Mouse (Mus musculus): ENCODE data around the gene Med20. TPM values are rescaled to one million over a fixed set of nuclear protein-coding genes. Genes with fewer than 3 reads are reported as not detected.

Med20 gene
- 10 to 100 TPM; 16.0 to 16.2 TPM for total RNA-seq (2021)
- long read RNA-seq, experiment 1, transcript Med20-201 (4 exons, 2,054 nt), result major isoform, 19 of 22 reads
- long read RNA-seq, experiment 1, partial matches to known transcripts, result 2 of 22 reads
- long read RNA-seq, experiment 1, other reads (novel, unspliced or antisense), result 1 of 22 reads
- long read RNA-seq, experiment 2, transcript Med20-201 (4 exons, 2,054 nt), result major isoform, 26 of 28 reads
- long read RNA-seq, experiment 2, partial matches to known transcripts, result 0 of 28 reads
- long read RNA-seq, experiment 2, other reads (novel, unspliced or antisense), result 2 of 28 reads

DNA sequence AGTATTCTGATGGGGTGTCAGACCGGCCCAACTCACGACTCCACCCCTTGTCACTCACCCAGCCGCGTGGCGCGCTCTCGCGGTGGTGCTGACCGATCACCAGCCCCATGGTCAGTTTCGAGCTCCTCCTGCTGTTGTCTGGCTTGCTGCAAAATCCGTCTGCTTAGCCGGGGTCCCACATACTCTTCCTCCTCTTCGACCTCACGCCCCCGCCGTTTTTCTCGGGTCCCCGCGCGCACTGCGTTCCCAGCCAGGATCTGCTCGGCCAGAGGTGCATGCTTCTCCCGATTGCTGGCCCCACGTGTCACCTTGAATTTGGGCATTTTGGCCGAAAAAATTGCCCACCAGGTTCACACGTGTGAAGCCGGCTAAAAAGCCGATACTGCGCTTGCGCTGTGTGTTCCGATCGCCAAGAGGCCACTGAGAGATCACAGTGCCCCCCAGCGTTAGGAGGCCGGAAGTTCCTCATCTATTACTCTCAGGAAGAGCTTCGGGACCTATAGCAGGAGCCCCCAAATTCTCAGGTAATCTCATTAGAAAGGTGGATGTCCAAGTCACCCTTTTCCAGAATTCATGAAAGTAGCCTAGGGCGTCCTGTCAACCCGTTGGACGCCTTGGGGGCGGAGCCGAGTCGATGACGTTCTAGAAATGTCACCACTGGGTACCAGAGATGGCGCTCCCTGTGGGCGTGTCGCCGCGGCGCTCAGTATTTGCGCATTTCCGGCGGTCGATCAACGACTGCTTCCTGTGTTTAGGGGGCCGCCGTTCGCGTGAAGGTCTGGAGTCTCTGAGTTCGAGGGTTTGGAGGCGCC is at the start of gene Med20, which contains the start of the genes Bysl and Gm20517:
Med20 (plus strand) TSS at position 734 of the 812 bp plus-strand sequence.
Bysl (minus strand) TSS at position 644 of the 812 bp plus-strand sequence.
Gm20517 (plus strand) TSS at position 741 of the 812 bp plus-strand sequence.
- DNase-seq, result peak; percentile 94

DNA sequence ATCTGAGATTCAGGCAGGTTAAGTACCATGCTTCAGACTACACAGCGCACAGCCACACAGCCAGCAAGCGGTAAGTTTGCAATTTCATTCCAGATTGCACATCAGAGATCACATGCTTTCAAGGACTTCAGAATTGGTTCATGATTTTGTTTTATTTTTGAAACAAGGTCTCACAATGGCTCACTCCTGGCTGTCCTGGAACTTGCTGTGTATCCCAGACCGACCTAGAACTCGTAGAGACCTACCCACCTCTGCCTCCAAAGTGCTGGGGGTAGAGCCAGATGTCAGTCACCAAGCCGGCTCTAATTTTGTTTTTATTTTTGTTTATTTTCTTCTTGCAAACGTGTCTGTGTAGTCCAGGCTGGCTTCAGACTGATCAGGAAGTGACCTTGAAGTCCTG is 48.5 kb upstream of the Med20 start:
- DNase-seq, result no peak

DNA sequence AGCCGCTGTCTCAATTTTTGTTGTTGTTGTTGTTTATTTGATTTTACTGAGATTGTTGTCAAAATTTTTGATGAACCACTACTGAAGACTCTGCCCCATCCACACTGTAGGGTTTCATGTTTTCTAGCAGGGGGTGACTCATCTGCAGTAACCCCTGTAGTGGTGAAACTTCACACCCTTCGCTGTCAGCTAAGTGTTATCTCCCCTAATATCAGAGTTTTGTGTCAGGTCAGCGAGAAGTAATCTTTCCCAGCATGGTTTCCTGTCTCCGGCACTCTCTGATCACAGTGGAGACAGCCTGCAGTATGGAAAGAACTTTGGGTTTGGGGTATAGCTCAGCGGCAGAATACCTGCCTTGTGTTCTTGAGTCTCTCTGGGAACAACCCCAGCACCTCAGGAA is 46.8 kb upstream of the Med20 start:
- no peak for DNase-seq

DNA sequence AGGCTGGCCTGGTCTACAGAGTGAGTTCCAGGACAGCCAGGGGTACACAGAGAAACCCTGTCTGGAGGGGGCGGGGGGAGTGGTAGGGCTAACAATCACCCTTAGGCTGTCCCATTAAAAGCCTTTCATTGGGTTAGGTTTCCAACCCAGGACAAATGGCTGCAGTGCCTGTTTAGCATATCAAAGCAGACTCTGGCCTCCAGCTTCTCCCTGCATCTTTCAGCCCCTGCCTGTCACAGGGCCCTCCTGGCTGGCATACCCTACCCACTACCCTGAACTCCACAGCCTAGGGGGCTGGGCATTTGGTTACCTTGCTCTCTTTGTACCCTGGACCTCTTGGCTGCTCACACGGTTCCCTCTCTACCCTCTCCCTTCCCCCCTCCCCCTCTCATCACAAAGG is 45.2 kb upstream of the Med20 start:
- DNase-seq, result no peak

DNA sequence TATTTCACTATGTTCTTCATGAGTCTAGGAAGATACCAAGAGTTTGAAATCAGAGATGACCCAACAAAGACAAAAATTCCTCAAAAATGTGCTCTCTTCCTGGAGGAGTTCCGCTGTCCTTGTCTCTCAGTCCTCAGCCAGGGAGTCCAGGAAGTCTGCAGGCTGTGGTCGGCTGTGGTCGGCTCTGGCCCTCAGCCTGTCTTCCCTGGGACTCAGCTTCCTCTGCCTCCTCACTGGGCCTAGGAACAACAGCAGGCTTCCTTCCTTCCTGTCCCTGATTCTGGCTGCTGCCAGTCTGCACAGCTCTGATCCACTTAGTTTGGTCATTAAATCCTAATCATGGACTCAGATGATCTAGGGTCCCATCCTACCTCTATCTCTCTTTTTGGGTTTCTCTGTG is 44.1 kb upstream of the Med20 start:
- DNase-seq, result no peak

DNA sequence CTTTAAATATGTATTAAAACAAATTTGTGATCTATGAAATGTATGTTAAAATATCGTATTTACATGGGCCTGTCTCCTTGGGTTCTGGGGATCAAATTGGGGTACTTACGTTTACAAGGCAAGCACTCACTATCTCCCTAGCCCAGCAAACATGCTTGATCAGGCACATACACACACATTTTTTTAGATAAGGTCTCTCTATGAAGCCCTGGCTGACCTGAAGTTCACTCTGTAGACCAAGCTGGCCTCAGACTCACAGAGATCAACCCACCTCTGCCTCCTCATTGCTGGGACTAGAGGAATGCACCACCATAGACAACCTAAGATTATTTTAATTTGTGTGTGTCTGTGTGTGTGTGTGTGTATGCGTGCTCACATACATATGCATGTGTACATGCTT is 43.0 kb upstream of the Med20 start:
- DNase-seq, result no peak

DNA sequence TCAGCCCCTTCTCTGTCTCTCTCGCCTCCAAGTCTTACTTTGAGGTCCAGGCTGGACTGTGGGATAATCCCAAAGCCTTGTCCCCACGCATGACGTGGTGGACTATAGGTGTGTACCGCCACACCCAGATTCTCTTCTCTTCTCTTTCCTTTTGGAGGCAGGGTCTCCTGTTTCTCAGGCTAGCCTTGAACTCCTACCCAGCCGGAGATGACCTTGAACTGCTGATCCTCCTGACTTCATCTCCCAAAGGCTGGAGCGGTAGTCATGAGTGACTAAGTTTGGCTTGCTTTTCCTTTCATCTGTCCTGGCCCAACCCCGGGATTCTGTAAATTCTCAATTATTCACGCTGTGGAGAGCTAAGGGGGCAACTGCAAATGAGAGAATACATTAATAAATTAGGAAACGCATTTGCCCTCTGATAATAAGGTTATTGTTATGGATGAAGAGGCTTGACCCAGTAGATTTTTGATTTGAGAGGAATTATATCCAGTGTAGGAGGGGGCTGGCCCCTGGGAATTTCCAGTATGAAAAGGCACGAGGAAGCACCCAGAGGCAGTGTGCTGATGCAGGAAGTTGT is 42.3 kb upstream of the Med20 start:
- DNase-seq, result no peak

DNA sequence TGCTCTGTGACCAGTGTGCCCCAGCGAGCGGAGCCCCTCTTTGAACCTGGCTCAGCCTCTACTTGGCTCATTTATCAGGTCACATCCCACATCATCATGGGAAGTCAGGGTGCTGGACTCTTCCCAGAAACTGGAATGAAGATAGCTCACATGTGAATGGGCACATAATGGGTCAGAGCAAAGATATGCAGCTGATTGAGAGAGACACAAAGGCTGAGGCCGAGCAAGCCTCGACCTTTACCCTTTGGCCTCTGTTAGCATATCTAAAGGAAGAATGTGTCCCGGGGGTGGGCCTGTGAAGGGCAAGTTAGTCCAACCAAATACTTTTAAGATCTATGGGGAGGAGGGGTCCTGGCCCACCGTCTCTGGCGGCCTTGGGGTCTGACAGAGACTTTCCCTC is 39.8 kb upstream of the Med20 start:
- no peak for DNase-seq

GRCm38 (mm10) chr17:47572436-47572835 is 38.9 kb upstream of the Med20 start:
- DNase-seq, result no peak

- no peak for DNase-seq
Observed at GRCm38 (mm10) chr17:47574028-47574427, 37.4 kb upstream of the Med20 start.

DNA sequence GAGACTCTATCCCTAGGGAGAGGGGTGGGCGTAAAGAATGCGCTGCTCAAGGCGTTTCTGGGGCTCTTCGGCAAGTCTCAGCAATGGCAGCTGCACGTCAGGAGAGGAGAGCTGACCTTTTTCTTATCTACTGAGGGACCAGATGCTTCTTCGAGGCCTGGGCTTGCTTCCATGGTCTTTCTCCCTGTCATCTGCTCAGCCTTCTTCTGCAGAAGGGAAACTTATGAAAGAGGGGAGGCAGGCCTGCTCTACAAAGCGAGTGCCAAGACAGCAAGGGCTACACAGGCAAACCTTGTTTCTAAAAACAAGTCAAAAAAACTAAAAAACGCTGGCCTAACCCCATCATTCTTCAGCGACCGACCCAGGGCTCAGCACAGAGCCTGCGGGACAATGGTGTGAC is 36.6 kb upstream of the Med20 start:
- no peak for DNase-seq

GRCm38 (mm10) chr17:47578655-47579054 is 32.7 kb upstream of the Med20 start:
- DNase-seq, result no peak

- no peak for DNase-seq
Observed at GRCm38 (mm10) chr17:47580962-47581361, 30.4 kb upstream of the Med20 start.

DNA sequence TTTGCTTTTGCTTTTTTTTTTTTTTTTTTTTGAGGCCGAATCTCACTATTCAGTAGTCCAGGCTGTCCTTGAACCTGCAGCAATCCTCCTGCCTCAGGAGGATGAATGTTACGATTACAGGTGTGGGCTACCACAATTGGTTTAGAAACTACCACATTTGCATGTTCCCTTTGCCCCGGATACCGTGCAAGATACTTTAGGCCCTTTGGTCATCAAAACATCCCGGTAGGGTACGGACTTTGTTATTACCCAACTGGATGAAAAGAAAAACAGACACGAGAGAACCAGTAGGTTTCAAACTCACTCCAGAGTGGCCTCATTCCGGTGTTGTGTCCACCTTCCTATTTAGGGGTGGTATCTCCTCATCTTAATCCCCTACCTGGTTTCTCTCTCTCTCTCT is 22.9 kb upstream of the Med20 start:
- no peak for DNase-seq

DNA sequence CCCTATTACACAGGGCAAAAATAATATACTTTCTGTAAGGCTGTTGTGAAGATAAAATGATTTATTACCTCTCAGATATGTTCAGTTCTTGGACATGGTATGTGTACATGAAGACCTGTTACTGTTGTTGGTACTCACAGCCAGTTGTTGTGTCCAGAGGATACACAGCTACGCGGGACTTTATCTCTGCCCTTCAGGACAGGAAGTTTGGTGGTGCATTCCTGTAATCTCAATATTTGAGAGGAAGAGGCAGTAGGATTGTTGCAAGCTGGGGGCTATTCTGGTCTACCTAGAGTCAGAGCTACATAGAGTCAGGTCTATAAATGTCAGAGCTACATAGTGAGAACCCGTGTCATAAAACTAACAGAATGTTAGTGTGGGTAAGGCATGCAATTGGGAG is 20.3 kb upstream of the Med20 start:
- DNase-seq, result no peak

DNA sequence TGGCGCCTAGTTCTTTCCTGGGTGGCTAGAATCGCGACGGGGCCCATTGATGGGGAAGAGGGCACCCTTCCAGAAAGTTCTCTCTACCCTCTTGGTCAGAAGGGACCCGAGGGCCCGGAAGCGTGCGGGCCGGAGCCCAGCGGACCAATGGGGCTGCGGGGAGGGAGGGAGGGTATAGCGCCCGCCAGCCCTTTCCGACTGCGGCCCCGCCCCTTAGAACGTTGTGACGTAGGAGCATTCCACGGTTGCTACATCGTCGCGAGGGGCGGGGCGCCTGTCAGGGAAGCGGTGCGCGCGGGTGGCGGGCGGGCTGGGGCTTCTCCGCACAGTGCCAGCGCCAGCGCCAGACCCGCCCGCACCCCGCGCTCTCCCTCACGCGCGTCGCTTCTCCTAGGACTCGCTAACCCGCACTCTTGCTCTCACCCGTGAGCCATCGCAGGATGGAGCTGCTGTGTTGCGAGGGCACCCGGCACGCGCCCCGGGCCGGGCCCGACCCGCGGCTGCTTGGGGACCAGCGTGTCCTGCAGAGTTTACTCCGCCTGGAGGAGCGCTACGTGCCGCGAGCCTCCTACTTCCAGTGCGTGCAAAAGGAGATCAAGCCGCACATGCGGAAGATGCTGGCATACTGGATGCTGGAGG is 18.0 kb upstream of the Med20 start:
- DNase-seq, result peak; percentile 91

GRCm38 (mm10) chr17:47593854-47594182 is 17.6 kb upstream of the Med20 start:
- DNase-seq, result no peak

- DNase-seq, result peak; percentile 44
Observed at GRCm38 (mm10) chr17:47594183-47594968, 17.0 kb upstream of the Med20 start.

- no peak for DNase-seq
Observed at GRCm38 (mm10) chr17:47594969-47595247, 16.5 kb upstream of the Med20 start.

- DNase-seq, result peak; percentile 72
Observed at GRCm38 (mm10) chr17:47595248-47596161, 15.9 kb upstream of the Med20 start.

Data from gastrocnemius, postnatal 25 days (tissue).